Mouse (Mus musculus) erythroblast, embryonic 14.5 days (primary cell): ENCODE results near the gene Obsl1. TPM values are rescaled to one million over a fixed set of nuclear protein-coding genes. Genes with fewer than 3 reads are reported as not detected.

Experiments used
- H3K27me3 ChIP-seq: 2 replicates; pipeline ENCODE4 v1.6.1; 2012; ENCODE audit warnings: inconsistent platforms; ENCODE audit not compliant: control insufficient read depth
- H3K36me3 ChIP-seq: 2 replicates; pipeline ENCODE4 v1.6.1; 2012; ENCODE audit warnings: mild to moderate bottlenecking, inconsistent platforms; ENCODE audit not compliant: control insufficient read depth
- H3K4me1 ChIP-seq: 2 replicates; pipeline ENCODE4 v1.6.1; 2012; ENCODE audit warnings: inconsistent platforms; ENCODE audit not compliant: control insufficient read depth
- H3K4me3 ChIP-seq: replicated peaks from 2 replicates; pipeline ENCODE3; 2012; ENCODE audit warnings: moderate library complexity, mild to moderate bottlenecking, inconsistent platforms
- H3K9me3 ChIP-seq: 2 replicates; pipeline ENCODE4 v1.6.1; 2012; ENCODE audit warnings: low read length, inconsistent platforms, mixed read lengths; ENCODE audit not compliant: control insufficient read depth
- GATA1 ChIP-seq: IDR thresholded peaks from 2 replicates; pipeline ENCODE4 v1.6.1; 2012; ENCODE audit warnings: low read length, inconsistent platforms, mixed read lengths
- TAL1 ChIP-seq: IDR thresholded peaks from 3 replicates; pipeline ENCODE4 v1.6.1; 2012; ENCODE audit warnings: low read length, inconsistent platforms, mixed read lengths
- polyA plus RNA-seq: library from polyadenylated mRNA; stranded (reverse); fragments of >175 nt; gene quantifications from 2 replicates; pipeline ENCODE4 v1.2.3, GENCODE M21; 2012

Obsl1 gene
- polyA plus RNA-seq, 1 experiment, result 0.12 TPM

- Histone ChIP-seq H3K9me3 (no peaks in the 10 kb centered on the region), H3K4me1 (no peaks in the 10 kb centered on the region), H3K27me3 (no peaks in the 10 kb centered on the region), H3K4me3 (no peak overlapping the region), H3K36me3 (peaks cover 2% of the 10 kb centered on the region; the same call in 1 of the 2 replicates)
- TF ChIP-seq TAL1, result no peak
- no peak for TF ChIP-seq GATA1
Observed at GRCm38 (mm10) chr1:75494878-75495548, 11.2 kb downstream of the Obsl1 start.

DNA sequence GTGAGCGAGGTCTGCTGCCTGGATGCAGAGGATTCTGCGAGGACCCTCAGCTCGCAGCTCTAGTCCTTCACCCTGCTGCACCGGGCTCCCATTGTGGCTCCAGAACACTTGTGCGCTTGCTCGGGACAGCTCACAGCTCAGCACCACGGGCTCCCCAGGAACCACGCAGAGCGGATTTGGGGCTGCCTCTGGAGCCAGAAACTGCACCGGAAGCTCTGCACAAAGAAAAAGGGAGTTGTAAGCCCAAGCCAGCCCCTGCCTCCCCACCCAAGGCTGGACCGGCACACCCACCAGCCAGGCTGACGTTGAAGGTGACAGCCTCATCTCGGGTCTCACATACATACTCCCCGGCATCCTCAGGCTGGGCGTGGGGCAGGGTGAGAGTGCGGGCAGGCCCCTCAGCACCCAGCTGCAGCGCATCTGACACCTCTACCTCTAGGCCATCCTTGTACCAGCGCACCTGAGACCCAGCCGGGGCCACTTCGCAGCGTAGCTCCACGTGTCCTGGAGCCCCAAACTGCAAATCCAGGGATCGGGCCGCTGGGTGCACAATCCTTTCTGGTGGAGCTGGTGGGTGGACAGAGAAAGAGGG is 13.6 kb downstream of the Obsl1 start:
- Histone ChIP-seq H3K9me3 (no peaks in the 10 kb centered on the region), H3K27me3 (peaks cover 18% of the 10 kb centered on the region), H3K36me3 (no peaks in the 10 kb centered on the region; the same call in 1 of the 2 replicates), H3K4me3 (no peak overlapping the region), H3K4me1 (peaks cover 2% of the 10 kb centered on the region; the same call in 1 of the 2 replicates)
- TF ChIP-seq TAL1 (no peak), GATA1 (no peak)

- Histone ChIP-seq H3K4me3 (no peak overlapping the region), H3K9me3 (no peaks in the 10 kb centered on the region), H3K36me3 (no peaks in the 10 kb centered on the region; the same call in 1 of the 2 replicates), H3K4me1 (peaks cover 13% of the 10 kb centered on the region), H3K27me3 (peaks cover 35% of the 10 kb centered on the region)
- TF ChIP-seq GATA1 (no peak), TAL1 (no peak)
Observed at GRCm38 (mm10) chr1:75490785-75491551, 15.3 kb downstream of the Obsl1 start.

DNA sequence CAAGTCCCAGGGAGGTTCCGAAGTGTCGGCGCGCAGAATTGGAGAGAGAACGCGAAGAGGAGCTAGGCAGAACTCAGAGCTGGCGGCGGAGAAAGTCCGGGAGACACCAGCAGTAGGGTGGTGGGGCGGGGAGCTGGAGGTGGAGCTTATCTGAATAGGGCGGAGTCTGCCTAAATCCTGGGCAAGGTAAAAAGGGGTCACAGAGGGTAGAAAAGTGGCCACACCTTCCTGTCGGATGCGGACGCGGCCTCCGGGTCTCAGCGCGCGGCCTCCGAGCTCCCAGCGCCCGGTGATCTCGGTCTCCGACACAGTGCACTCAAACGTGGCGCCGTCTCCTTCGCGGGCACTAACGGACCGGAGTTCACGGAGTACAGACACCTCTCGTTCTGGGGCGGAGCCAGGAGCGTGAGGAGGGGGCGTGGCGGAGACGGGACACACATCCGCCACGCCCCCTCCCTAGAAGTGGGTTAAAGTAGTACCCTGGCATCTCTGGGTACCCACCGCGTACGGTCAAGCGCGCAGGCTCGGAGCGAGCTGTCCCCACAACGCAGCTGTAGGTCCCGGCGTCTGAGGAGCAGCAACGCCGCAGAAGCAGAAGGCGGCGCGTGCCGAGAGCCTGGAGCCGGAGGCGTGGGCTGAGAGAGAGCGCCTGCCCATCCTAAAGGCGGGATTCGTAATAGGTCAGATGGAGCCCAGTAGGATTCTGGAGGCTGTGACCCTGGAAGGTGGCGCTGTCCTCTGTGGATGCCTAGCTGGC is 18.7 kb downstream of the Obsl1 start:
- H3K4me3 ChIP-seq, result peak overlapping the region; percentile 48
- peaks cover 13% of the 10 kb centered on the region for H3K4me1 ChIP-seq
- TF ChIP-seq GATA1 (no peak), TAL1 (no peak)
- H3K27me3 ChIP-seq, result peaks cover 68% of the 10 kb centered on the region
- H3K36me3 ChIP-seq, result no peaks in the 10 kb centered on the region; the same call in 1 of the 2 replicates
- no peaks in the 10 kb centered on the region for H3K9me3 ChIP-seq

GRCm38 (mm10) chr1:75487040-75487404 is 19.2 kb downstream of the Obsl1 start:
- Histone ChIP-seq H3K36me3 (no peaks in the 10 kb centered on the region; the same call in 1 of the 2 replicates), H3K9me3 (no peaks in the 10 kb centered on the region), H3K4me3 (peak overlapping the region; percentile 48), H3K27me3 (peaks cover 74% of the 10 kb centered on the region), H3K4me1 (peaks cover 13% of the 10 kb centered on the region)
- no peak for TF ChIP-seq GATA1
- TF ChIP-seq TAL1, result no peak

DNA sequence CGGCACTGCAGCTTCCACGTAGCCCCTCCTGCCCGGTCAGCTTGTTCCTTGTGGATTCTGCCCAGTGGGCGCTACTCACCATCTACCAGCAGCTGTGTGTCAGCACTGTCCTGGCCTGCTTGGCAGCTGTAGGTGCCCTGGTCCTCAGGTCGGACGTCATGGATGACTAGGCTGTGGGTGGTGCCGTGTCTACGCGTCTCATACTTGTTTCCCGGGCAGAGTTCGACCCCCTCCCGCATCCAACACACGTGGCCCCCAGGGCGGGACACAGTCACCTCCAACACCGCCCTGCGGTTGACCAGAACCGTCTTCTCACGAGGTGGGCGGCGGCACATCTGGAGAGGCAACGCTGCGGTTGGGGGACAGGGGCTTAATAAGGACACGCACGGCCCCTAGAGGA is 19.7 kb downstream of the Obsl1 start:
- H3K27me3 ChIP-seq, result peaks cover 76% of the 10 kb centered on the region
- TF ChIP-seq TAL1, result no peak
- no peak for TF ChIP-seq GATA1
- H3K4me3 ChIP-seq, result no peak overlapping the region
- H3K9me3 ChIP-seq, result no peaks in the 10 kb centered on the region
- peaks cover 13% of the 10 kb centered on the region for H3K4me1 ChIP-seq
- H3K36me3 ChIP-seq, result no peaks in the 10 kb centered on the region; the same call in 1 of the 2 replicates

DNA sequence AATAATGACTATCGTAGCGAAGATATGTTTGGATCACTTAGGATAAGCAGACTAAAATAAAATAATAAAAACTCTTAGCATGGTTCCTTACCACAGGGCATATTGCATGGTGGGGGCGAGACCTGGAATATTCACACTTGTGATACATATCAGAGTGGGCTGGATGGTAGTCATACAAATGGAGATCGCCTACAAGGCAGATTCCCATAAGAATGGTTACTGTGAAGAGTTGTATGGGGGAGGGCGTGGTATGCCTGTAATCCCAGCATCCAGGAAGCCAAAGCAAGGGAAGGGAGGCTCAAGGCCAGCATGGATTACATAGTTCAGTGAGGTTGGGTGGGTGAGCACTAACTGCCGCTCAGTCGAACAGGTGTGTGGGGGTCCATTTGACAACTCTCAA is 25.5 kb downstream of the Obsl1 start:
- no peaks in the 10 kb centered on the region for H3K9me3 ChIP-seq
- peaks cover 6% of the 10 kb centered on the region for H3K36me3 ChIP-seq
- peaks cover 32% of the 10 kb centered on the region for H3K4me1 ChIP-seq
- no peak overlapping the region for H3K4me3 ChIP-seq
- TF ChIP-seq GATA1 (no peak), TAL1 (no peak)
- peaks cover 85% of the 10 kb centered on the region for H3K27me3 ChIP-seq

DNA sequence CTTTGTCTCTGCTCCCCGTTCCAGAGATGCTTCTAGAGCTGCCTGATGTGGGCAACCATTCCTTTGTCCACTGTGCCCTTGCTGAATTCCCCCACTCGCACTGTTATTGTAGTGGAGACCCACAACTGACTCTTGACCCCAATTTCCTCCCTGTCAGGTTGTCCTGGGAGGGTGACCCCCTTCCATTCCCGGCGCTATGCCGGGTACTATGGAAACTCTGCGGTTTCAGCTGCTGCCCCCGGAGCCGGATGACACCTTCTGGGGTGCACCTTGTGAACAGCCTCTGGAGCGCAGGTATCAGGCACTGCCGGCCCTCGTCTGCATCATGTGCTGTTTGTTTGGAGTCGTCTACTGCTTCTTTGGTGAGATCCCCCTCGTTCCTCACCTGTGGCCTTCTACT is 26.2 kb downstream of the Obsl1 start:
- H3K9me3 ChIP-seq, result no peaks in the 10 kb centered on the region
- peaks cover 13% of the 10 kb centered on the region for H3K36me3 ChIP-seq
- H3K4me3 ChIP-seq, result peak overlapping the region; percentile 74
- H3K27me3 ChIP-seq, result peaks cover 78% of the 10 kb centered on the region
- H3K4me1 ChIP-seq, result peaks cover 32% of the 10 kb centered on the region
- TF ChIP-seq TAL1, result no peak
- no peak for TF ChIP-seq GATA1
